Mouse (Mus musculus) liver, postnatal 0 days (tissue): Measurements from ENCODE around the gene Dgkz.

Source experiments
- CTCF ChIP-seq: sonication (generic); IDR thresholded peaks from 2 replicates; pipeline ENCODE4 v1.5.1; 2016; ENCODE audit warnings: antibody characterized with exemption, low read depth
- EP300 ChIP-seq: IDR thresholded peaks from 2 replicates; pipeline ENCODE4 v1.6.1; 2016; ENCODE audit warnings: antibody characterized with exemption, low read depth, mild to moderate bottlenecking

GRCm38 (mm10) chr2:91963443-91963932 lies 12.2 kb downstream of the Dgkz start:
- TF ChIP-seq CTCF (peak; percentile 89), EP300 (no peak)
